Comparison of ENCODE assay signal across 8 mouse cellular contexts in the genomic region with DNA sequence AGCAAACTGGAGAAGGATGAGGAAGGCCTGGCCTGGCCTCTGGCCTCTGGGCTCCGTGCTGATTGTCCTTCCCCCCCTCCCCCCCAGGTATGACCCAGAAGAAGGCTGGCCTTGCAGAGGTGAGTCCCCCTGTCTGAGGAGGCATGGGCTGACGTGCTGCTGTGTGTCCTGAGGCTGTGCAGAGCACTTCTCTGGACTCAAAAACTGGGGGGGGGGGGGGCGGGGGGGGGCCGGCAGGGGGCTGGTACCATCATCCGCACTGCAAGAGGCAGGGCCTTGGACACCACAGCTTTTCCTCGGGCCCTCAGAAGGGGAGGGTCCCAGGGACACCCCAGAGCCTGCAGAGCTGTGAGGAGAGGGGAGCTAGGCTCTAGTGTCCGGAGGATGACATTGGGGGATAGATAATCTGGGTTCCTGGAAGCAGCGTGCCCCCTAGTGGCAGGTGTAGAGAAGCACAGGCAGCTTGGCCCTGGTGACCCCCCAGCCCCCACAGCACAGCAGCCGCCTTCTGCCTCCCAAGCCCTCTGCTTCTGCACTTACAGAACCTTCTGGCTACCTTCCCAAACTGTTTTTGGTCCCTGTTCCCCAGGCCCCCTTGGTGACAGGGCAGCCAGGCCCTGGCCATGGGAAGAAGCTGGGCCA. TPM values are rescaled to one million over a fixed set of nuclear protein-coding genes. Genes with fewer than 3 reads are reported as not detected.
A peak's percentile ranks its signal among the peaks of the same experiment; 100 is the strongest.
DNase-seq lines count a peak whose midpoint lies in the region; ATAC-seq and TF ChIP-seq lines count a peak whose summit lies in the region.

No protein-coding gene starts in this region.

- H3K27me3 ChIP-seq in liver, embryonic 15.5 days: no peaks in the 10 kb centered on the region

- peaks cover 42% of the 10 kb centered on the region for H3K36me3 ChIP-seq in liver, embryonic 15.5 days (replicated peaks)

- H3K9ac ChIP-seq in liver, embryonic 15.5 days: no peak overlapping the region

- H3K4me2 ChIP-seq in liver, embryonic 15.5 days: peak overlapping the region; percentile 30; the same call in 1 of the 2 replicates

- WGBS in liver, embryonic 15.5 days (ENCODE audit: insufficient replicate concordance): 16% methylated on average over 7 of the region's 9 CpGs

- peak; percentile 65 for ATAC-seq in erythroid progenitor cell, adult 5-6 weeks (replicated peaks; ENCODE audit: low FRiP score, poor library complexity, severe bottlenecking)
- ATAC-seq in liver, embryonic 15.5 days (ENCODE audit: insufficient read depth): no peak

- TF ChIP-seq CTCF in gastrocnemius, adult 2 months (IDR thresholded peaks at IDR 0.05): peak; percentile 90

- no peaks in the 10 kb centered on the region for H3K9me3 ChIP-seq in liver, embryonic 15.5 days (replicated peaks)

- no peak overlapping the region for H3K27ac ChIP-seq in gastrocnemius, adult 2 months
- no peak overlapping the region for H3K27ac ChIP-seq in liver, embryonic 15.5 days (replicated peaks)

- intact Hi-C loops in gastrocnemius, adult 2 months (cut with DNase I): loop anchor here (2.0 kb wide), 1 partner anchor 16 kb away; no protein-coding TSS in a partner anchor

- H3K4me3 ChIP-seq in gastrocnemius, adult 2 months: no peak overlapping the region
- no peak overlapping the region for H3K4me3 ChIP-seq in liver, embryonic 15.5 days (replicated peaks)

- peaks cover 54% of the 10 kb centered on the region for H3K4me1 ChIP-seq in liver, embryonic 15.5 days (replicated peaks)

- peak; percentile 70 for DNase-seq in gastrocnemius, adult 2 months
- DNase-seq in gastrocnemius, postnatal 4 days (ENCODE audit: low spot score in 2 of 2): no peak
- DNase-seq in 416B (ENCODE audit: low read depth): peak; percentile 68
- DNase-seq in adrenal gland, postnatal 10 days: peak; percentile 71
- peak; percentile 50 for DNase-seq in retina, postnatal 7 days (ENCODE audit: low read depth, low spot score)
- DNase-seq in ovary, adult 18-20 months (ENCODE audit: low spot score): no peak

RNA-seq across cellular contexts. Expression of gene Pip5k1c, which starts 12.0 kb away (rescaled TPM):
- total RNA-seq in gastrocnemius, adult 2 months (2021): 10 to 100 TPM; 20.7 to 25.0 TPM
- total RNA-seq in gastrocnemius, postnatal 4 days (2021): 10 to 100 TPM; 35.8 TPM
- 10 to 100 TPM; 39.2 to 48.9 TPM for total RNA-seq in adrenal gland, postnatal 10 days (2021)
- 13.0 and 15.1 TPM in 2 replicates for total RNA-seq in erythroid progenitor cell, adult 5-6 weeks (2015; ENCODE audit: low replicate concordance)
- 9.9 and 14.7 TPM in 2 replicates for total RNA-seq in erythroid progenitor cell, adult 5-6 weeks (2017; ENCODE audit: low replicate concordance)
- polyA plus RNA-seq in liver, embryonic 15.5 days (2015; fragmentation: Nextera tagmentation; extraction: Ambion mirVana): 13.4 and 15.2 TPM in 2 replicates

RNA-seq across cellular contexts. Expression of gene Tjp3, which starts 13.3 kb away (rescaled TPM):
- not detected for total RNA-seq in gastrocnemius, adult 2 months (2021)
- total RNA-seq in gastrocnemius, postnatal 4 days (2021): under 1 TPM; 0.25 to 0.44 TPM
- 1 to 10 TPM; 1.9 to 3.0 TPM for total RNA-seq in adrenal gland, postnatal 10 days (2021)
- total RNA-seq in erythroid progenitor cell, adult 5-6 weeks (2015; ENCODE audit: low replicate concordance): 3.2 TPM in 1 of 2 replicates, not detected in the other
- 0.23 TPM in 1 of 2 replicates, not detected in the other for total RNA-seq in erythroid progenitor cell, adult 5-6 weeks (2017; ENCODE audit: low replicate concordance)
- 0.93 and 1.4 TPM in 2 replicates for polyA plus RNA-seq in liver, embryonic 15.5 days (2015; fragmentation: Nextera tagmentation; extraction: Ambion mirVana)

RNA-seq across cellular contexts. Expression of gene Cactin, which starts 16.2 kb away (rescaled TPM):
- 10 to 100 TPM in 1 of 2 experiments, 1 to 10 TPM in 1; 8.5 to 11.5 TPM for total RNA-seq in gastrocnemius, adult 2 months (2021)
- 10 to 100 TPM; 17.8 to 18.3 TPM for total RNA-seq in gastrocnemius, postnatal 4 days (2021)
- total RNA-seq in adrenal gland, postnatal 10 days (2021): 10 to 100 TPM; 29.4 to 35.4 TPM
- total RNA-seq in erythroid progenitor cell, adult 5-6 weeks (2015; ENCODE audit: low replicate concordance): 8.3 and 10.5 TPM in 2 replicates
- total RNA-seq in erythroid progenitor cell, adult 5-6 weeks (2017; ENCODE audit: low replicate concordance): 24.7 and 47.1 TPM in 2 replicates
- polyA plus RNA-seq in liver, embryonic 15.5 days (2015; fragmentation: Nextera tagmentation; extraction: Ambion mirVana): 24.3 and 29.5 TPM in 2 replicates

RNA-seq across cellular contexts. Expression of gene Tbxa2r, which starts 23.8 kb away (rescaled TPM):
- total RNA-seq in gastrocnemius, adult 2 months (2021): under 1 TPM; 0.43 to 0.75 TPM
- total RNA-seq in gastrocnemius, postnatal 4 days (2021): 1 to 10 TPM; 4.8 to 5.8 TPM
- total RNA-seq in adrenal gland, postnatal 10 days (2021): 10 to 100 TPM; 24.5 to 31.8 TPM
- total RNA-seq in erythroid progenitor cell, adult 5-6 weeks (2015; ENCODE audit: low replicate concordance): not detected in 2 replicates
- 0.90 TPM in 1 of 2 replicates, not detected in the other for total RNA-seq in erythroid progenitor cell, adult 5-6 weeks (2017; ENCODE audit: low replicate concordance)
- 4.0 and 5.0 TPM in 2 replicates for polyA plus RNA-seq in liver, embryonic 15.5 days (2015; fragmentation: Nextera tagmentation; extraction: Ambion mirVana)

RNA-seq across cellular contexts. Expression of gene Apba3, which starts 38.0 kb away (rescaled TPM):
- 100 to 1,000 TPM; 110 to 119 TPM for total RNA-seq in gastrocnemius, adult 2 months (2021)
- 10 to 100 TPM; 49.2 to 50.2 TPM for total RNA-seq in gastrocnemius, postnatal 4 days (2021)
- 10 to 100 TPM; 79.8 to 83.8 TPM for total RNA-seq in adrenal gland, postnatal 10 days (2021)
- total RNA-seq in erythroid progenitor cell, adult 5-6 weeks (2015; ENCODE audit: low replicate concordance): not detected in 2 replicates
- 14.0 TPM in 1 of 2 replicates, not detected in the other for total RNA-seq in erythroid progenitor cell, adult 5-6 weeks (2017; ENCODE audit: low replicate concordance)
- 24.0 and 27.3 TPM in 2 replicates for polyA plus RNA-seq in liver, embryonic 15.5 days (2015; fragmentation: Nextera tagmentation; extraction: Ambion mirVana)

Comparison
In these comparisons a context has a peak if more than half of its experiments do, and no peak if none do; other contexts are left out.
1. DNase-seq: peak in gastrocnemius, adult 2 months (single experiment), 416B (single experiment), adrenal gland, postnatal 10 days (single experiment) and retina, postnatal 7 days (single experiment); none in gastrocnemius, postnatal 4 days (0 of 2) and ovary, adult 18-20 months (single experiment).